Mouse (Mus musculus) hindbrain, embryonic 16.5 days (tissue): ENCODE measurements at regions not wholly inside any gene's neighbourhood (a gene's known extent, or its start where the extent isn't known, plus 50 kb on each side); places are given as distances from the start of the nearest gene placed in this dataset.

Experiments used
- ATAC-seq: fragments of 200-750 bp; cut with Nextera tagmentation; 2 replicates; pipeline ENCODE4 v1.8.0; 2017; ENCODE audit warnings: moderate TSS enrichment, moderate library complexity
- H3K27ac ChIP-seq: fragments of 300-500 bp; sonication (generic); 2 replicates; pipeline ENCODE4 v1.5.1; 2014; ENCODE audit warnings: low read depth, mild to moderate bottlenecking, control low read depth, low read length, moderate library complexity
- H3K27me3 ChIP-seq: fragments of 300-500 bp; sonication (generic); replicated peaks from 2 replicates; pipeline ENCODE4 v1.6.1; 2014; ENCODE audit warnings: low read length; ENCODE audit not compliant: control insufficient read depth, insufficient read depth
- H3K36me3 ChIP-seq: fragments of 300-500 bp; sonication (generic); 2 replicates; pipeline ENCODE4 v1.6.1; 2014; ENCODE audit warnings: mild to moderate bottlenecking, low read length, moderate library complexity, mixed read lengths; ENCODE audit not compliant: control insufficient read depth, insufficient read depth
- H3K4me1 ChIP-seq: fragments of 300-500 bp; sonication (generic); 2 replicates; pipeline ENCODE4 v1.6.1; 2014; ENCODE audit warnings: low read depth, low read length; ENCODE audit not compliant: control insufficient read depth, insufficient read depth
- H3K4me2 ChIP-seq: fragments of 300-500 bp; sonication (generic); 2 replicates; pipeline ENCODE4 v1.6.1; 2014; ENCODE audit warnings: mild to moderate bottlenecking, low read length, control low read depth, moderate library complexity
- H3K4me3 ChIP-seq: fragments of 300-500 bp; sonication (generic); 2 replicates; pipeline ENCODE4 v1.5.1; 2014; ENCODE audit warnings: mild to moderate bottlenecking, low read length, control low read depth, moderate library complexity
- H3K9ac ChIP-seq: fragments of 300-500 bp; sonication (generic); 2 replicates; pipeline ENCODE4 v1.6.1; 2014; ENCODE audit warnings: low read depth, mild to moderate bottlenecking, control low read depth, low read length, moderate library complexity
- H3K9me3 ChIP-seq: fragments of 300-500 bp; sonication (generic); 2 replicates; pipeline ENCODE4 v1.6.1; 2014; ENCODE audit warnings: mild to moderate bottlenecking, low read length, moderate library complexity; ENCODE audit not compliant: control insufficient read depth
- WGBS: fragments of 180-500 bp; shearing (Covaris S2); extraction: QIAGEN DNeasy Blood & Tissue Kit; methylation state at CpG from one replicate; pipeline ENCODE4 v1.1.7; 2014; 5-methylcytosine and 5-hydroxymethylcytosine counted together

DNA sequence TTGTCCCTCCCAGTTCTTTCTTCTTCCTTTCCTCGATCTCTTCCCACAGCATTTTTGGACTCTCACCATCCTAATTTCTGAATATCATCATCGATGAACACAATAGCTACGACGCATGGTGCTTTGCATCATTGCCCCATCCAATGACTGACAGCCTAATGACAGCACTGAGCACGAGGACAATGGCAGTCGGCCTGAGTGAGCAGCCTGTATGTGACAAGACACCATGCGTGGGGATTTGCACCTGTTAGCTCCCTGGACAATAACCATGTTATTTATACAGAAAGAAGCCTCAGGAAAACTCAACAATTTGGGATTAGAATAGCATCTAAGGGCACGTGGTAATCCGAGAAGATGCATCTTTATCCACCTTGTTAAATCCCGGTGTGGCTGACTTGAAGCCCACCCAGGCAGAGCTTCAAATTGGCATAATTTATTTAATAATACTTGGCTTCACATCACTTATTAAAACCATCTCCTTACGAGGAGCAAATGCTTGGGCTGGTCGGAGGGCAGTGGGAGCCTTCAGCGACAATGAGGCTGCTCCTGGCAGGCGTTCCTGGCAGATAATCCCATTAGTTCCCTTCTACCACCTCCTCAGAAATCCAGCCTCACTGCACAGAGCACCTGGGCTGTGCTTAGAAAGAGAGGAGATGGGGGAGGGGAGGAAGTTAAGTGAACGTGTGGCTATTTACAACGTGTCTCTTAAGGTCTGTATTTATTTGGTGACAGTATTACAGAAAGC is 85.4 kb downstream of the Cxcl12 start:
- ATAC-seq, result peak; percentile 79

DNA sequence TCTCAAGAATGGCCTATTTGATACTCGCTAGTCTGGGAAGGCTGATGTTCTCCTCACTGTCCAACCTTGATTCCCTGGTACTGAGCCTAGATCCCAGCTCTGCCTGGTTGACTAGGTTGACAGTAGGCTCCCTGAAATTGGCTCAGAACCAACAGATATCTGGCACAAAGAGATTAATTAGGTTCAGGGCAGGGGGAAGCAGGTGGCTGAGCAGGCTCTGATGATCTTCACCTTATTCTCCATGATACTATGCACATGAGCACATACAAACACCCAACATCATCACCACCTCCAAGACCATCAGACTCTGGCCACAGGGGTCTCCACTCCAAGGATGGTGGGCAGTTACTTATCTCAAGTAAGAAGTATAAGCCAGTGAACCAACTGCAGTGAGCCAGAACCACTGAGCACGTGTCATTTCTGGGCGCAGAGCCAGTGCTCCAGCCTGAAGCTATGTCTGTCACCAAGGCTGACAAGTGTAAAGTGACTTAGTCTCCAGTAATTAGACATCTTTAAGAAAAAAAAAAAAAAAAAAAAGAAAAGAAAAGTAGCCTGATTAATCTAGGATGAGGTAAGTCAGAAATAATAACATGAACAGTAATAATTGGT is 86.4 kb downstream of the Cxcl12 start:
- Histone ChIP-seq H3K27me3 (no peaks in the 10 kb centered on the region), H3K4me2 (no peak overlapping the region), H3K27ac (no peak overlapping the region), H3K4me3 (no peak overlapping the region), H3K9ac (no peak overlapping the region), H3K4me1 (peaks cover 5% of the 10 kb centered on the region; the same call in 1 of the 2 replicates), H3K36me3 (no peaks in the 10 kb centered on the region), H3K9me3 (no peaks in the 10 kb centered on the region)
- ATAC-seq, result peak; percentile 81
- 56% methylated on average over 3 of the region's 3 CpGs for WGBS

More for the DNA sequence above, 85.4 kb downstream of the Cxcl12 start:
- Histone ChIP-seq H3K9ac (no peak overlapping the region), H3K4me2 (no peak overlapping the region), H3K4me1 (peaks cover 5% of the 10 kb centered on the region; the same call in 1 of the 2 replicates), H3K9me3 (no peaks in the 10 kb centered on the region), H3K4me3 (no peak overlapping the region), H3K27me3 (no peaks in the 10 kb centered on the region), H3K27ac (no peak overlapping the region), H3K36me3 (no peaks in the 10 kb centered on the region)
- 37% methylated on average over 16 of the region's 16 CpGs for WGBS

DNA sequence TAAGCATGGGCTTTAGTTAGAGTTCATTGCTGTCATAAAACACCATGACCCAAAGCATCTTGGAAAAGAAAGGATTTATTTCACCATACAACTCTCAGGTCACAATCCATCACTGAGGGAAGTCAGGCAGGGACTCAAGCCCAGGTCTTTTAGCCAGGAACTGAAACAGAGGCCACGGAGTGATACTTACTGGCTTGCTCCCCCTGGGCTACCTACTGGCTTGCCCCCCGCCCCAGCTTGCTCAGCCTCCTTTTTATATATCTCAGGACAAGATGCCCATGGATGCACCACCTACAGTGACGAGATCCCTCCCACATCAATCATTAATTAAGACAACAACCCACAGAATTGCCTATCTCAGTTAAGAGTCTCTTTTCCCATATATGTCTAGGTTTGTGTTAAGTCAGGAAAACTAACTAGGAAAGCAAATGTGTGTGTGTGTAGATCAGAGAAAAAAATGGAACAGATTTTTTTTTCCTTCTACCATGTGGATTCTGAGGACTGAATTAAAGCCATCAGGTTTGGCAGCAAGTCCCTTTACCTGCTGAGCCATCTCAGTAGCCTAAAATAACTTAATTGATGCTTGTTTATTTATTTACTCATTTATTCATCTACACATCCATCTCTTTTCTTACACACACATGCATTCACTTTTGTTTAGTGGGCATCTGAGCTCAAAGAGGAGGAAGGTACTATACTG is 87.2 kb downstream of the Cxcl12 start:
- Histone ChIP-seq H3K4me1 (peaks cover 5% of the 10 kb centered on the region; the same call in 1 of the 2 replicates), H3K4me2 (no peak overlapping the region), H3K9ac (no peak overlapping the region), H3K36me3 (no peaks in the 10 kb centered on the region), H3K27ac (no peak overlapping the region), H3K9me3 (no peaks in the 10 kb centered on the region), H3K4me3 (no peak overlapping the region), H3K27me3 (no peaks in the 10 kb centered on the region)
- 63% methylated on average over 3 of the region's 3 CpGs for WGBS
- no peak for ATAC-seq

DNA sequence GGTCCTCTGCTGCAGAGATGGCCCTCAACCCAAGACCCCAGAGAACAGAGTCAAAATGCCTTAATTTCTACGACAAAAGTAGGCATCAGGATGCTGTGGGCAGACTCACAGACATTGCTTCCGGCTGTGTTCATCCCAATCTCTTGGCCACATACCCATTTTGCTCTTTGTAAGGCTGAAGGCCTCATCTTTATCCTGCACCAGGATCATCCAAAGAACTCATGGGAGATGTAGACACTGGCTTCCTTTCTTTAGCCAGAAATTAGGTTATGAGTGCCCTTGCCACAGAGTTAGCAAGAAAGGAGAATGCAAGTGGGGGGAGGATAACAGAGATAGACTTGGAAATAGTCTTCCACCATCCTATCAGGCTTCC is 87.8 kb downstream of the Cxcl12 start:
- no peak for ATAC-seq
- WGBS, result 68% methylated on average over 2 of the region's 2 CpGs

DNA sequence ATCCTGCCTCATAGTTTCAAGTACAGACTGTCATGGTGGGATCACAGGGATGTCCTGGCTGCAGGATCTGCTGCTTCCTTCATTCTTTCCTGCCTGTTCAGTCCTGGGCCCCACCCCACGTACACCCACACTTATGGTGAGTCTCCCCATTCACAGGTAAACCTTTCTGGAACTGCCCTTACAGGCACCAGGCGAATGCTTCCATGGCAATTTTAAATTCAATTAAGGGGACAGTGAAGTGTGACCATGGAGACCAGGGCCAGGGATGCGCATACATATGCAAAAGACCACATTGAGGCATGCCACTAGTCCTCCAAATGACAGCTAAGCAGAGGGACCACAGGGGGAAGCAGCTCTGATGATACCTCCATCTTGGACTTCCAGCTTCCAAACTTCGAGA is 89.3 kb downstream of the Cxcl12 start:
- no peak overlapping the region for H3K4me2 ChIP-seq
- no peaks in the 10 kb centered on the region for H3K36me3 ChIP-seq
- 64% methylated on average over 4 of the region's 4 CpGs for WGBS
- no peaks in the 10 kb centered on the region for H3K27me3 ChIP-seq
- no peak overlapping the region for H3K4me3 ChIP-seq
- no peak overlapping the region for H3K27ac ChIP-seq
- H3K4me1 ChIP-seq, result peaks cover 5% of the 10 kb centered on the region; the same call in 1 of the 2 replicates
- H3K9me3 ChIP-seq, result no peaks in the 10 kb centered on the region
- H3K9ac ChIP-seq, result no peak overlapping the region
- ATAC-seq, result no peak

More for the DNA sequence above, 87.8 kb downstream of the Cxcl12 start:
- H3K27me3 ChIP-seq, result no peaks in the 10 kb centered on the region
- no peak overlapping the region for H3K27ac ChIP-seq
- peaks cover 5% of the 10 kb centered on the region; the same call in 1 of the 2 replicates for H3K4me1 ChIP-seq
- no peak overlapping the region for H3K4me2 ChIP-seq
- no peak overlapping the region for H3K4me3 ChIP-seq
- H3K9ac ChIP-seq, result no peak overlapping the region
- H3K9me3 ChIP-seq, result no peaks in the 10 kb centered on the region
- no peaks in the 10 kb centered on the region for H3K36me3 ChIP-seq

DNA sequence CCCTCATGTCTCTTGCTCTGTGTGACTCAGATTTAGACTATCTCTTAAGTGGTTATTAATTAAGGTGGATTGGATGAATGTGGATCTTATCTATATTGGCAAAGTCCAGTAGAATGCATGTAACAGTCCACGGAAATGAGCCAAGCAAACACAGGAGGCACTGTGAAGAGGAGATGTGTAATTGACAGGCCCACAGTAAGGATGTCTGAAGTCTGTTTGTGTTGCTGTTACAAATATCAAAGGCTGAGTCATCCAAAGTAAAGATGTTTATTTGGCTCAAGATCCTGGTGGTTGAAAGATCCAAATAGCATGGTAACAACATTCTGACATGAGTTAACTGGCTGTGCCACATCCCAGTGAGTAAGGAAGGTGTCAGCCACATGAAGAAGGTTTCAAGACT is 99.6 kb downstream of the Cxcl12 start:
- Histone ChIP-seq H3K9me3 (no peaks in the 10 kb centered on the region), H3K9ac (no peak overlapping the region), H3K4me2 (no peak overlapping the region), H3K27ac (no peak overlapping the region), H3K4me1 (no peaks in the 10 kb centered on the region; the same call in 1 of the 2 replicates), H3K27me3 (no peaks in the 10 kb centered on the region), H3K4me3 (no peak overlapping the region), H3K36me3 (no peaks in the 10 kb centered on the region)
- ATAC-seq, result no peak
- WGBS, result 81% methylated on average over 1 of the region's 1 CpGs

DNA sequence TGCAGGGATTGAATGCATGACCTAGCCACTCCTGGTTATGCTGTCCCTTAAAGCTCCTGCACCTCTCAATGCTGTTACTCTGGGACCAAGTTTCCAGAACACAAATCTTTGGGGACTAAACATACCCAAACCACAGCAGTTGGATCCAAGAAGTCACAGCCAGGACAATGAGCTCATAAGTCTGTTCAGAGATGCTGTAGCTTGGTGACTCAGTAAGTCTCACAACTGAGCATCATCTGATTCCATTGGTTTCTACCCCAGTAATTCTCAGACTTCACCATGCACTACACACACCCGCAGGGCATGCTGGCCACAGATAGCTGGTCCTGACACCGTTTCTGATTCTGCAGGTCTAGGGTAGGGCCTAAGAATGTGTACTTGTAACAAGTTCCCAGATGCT is 100.0 kb downstream of the Cxcl12 start:
- H3K4me3 ChIP-seq, result no peak overlapping the region
- H3K36me3 ChIP-seq, result no peaks in the 10 kb centered on the region
- 93% methylated on average over 2 of the region's 2 CpGs for WGBS
- H3K27me3 ChIP-seq, result no peaks in the 10 kb centered on the region
- ATAC-seq, result no peak
- no peaks in the 10 kb centered on the region for H3K9me3 ChIP-seq
- no peaks in the 10 kb centered on the region; the same call in 1 of the 2 replicates for H3K4me1 ChIP-seq
- H3K4me2 ChIP-seq, result no peak overlapping the region
- H3K9ac ChIP-seq, result no peak overlapping the region
- no peak overlapping the region for H3K27ac ChIP-seq

DNA sequence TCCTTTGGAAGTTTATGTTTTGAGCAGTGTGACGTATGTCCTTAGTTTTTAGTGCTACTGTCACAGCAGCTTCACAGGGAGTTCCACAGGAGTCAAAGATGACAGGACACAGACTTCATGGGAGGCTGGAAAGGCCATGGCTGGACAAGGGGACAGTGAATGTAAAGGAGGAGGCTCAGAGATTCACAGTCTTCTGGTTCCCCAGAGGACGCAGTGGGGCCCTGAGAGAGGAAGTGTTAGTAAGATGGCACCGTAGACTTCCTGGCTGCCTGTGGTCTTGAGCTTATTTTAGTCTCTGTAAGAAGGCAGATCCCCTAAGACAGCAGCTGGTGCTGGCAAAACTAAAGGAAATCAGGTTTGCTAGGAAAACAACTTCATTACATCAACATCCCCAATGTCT is 101.9 kb downstream of the Cxcl12 start:
- no peak for ATAC-seq
- no peaks in the 10 kb centered on the region for H3K9me3 ChIP-seq
- no peak overlapping the region for H3K4me2 ChIP-seq
- no peaks in the 10 kb centered on the region for H3K36me3 ChIP-seq
- H3K27me3 ChIP-seq, result no peaks in the 10 kb centered on the region
- no peaks in the 10 kb centered on the region; the same call in 1 of the 2 replicates for H3K4me1 ChIP-seq
- H3K27ac ChIP-seq, result no peak overlapping the region
- no peak overlapping the region for H3K4me3 ChIP-seq
- no peak overlapping the region for H3K9ac ChIP-seq
- WGBS, result 79% methylated on average over 3 of the region's 3 CpGs

DNA sequence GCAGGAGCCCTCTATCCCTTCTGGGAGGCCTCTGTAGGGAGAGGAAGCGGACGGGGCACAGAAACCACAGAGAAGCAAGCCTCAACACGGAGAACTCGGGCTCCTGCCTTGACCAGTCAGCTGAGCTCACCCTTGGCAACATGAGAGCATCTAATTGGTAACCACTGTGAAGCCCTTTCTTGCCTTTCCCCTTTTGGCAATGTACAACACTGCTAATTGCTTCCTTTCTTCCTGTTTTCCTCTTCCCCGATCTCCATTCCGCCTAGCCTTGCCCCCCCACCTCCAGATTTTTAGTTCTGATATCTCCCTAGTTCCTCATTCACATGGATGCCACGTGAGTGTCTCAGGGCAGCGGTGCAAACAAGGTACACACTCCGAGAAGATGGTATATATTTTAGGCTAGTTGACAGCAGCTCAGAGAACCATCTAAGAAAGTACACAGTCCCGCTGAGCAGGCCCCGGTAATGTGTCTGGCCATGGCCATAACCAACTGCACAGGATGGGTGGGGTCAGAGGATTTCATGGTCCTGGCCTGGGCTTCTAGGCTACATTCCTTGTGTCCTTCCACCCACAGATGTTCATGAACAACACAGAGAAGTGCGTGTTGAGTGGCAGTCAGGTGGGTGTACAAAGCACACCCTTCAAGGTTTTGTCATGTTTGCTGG is 103.4 kb downstream of the Cxcl12 start:
- 0 out of 2 replicates have a peak overlapping the region, but pooled peaks have one; percentile 5 for H3K27ac ChIP-seq

More for the DNA sequence above, 103.4 kb downstream of the Cxcl12 start:
- Histone ChIP-seq H3K27me3 (no peaks in the 10 kb centered on the region), H3K4me2 (no peak overlapping the region), H3K4me3 (no peak overlapping the region), H3K9ac (no peak overlapping the region), H3K9me3 (no peaks in the 10 kb centered on the region), H3K4me1 (no peaks in the 10 kb centered on the region; the same call in 1 of the 2 replicates), H3K36me3 (no peaks in the 10 kb centered on the region)
- no peak for ATAC-seq
- 70% methylated on average over 12 of the region's 12 CpGs for WGBS
